Mouse (Mus musculus) liver, adult 2 months (tissue): ENCODE data around the gene Adarb1.

Source experiments
- CTCF ChIP-seq: fragments of 200-500 bp; IDR thresholded peaks from 2 replicates; pipeline ENCODE4 v1.5.1; 2011; ENCODE audit warnings: low read depth, low read length, control low read depth
- POLR2A ChIP-seq: fragments of 200-500 bp; IDR thresholded peaks from 2 replicates; pipeline ENCODE4 v1.6.1; 2011; ENCODE audit warnings: low read length, control low read depth; ENCODE audit not compliant: insufficient read depth; ENCODE audit errors: extremely low read depth

- no peak for TF ChIP-seq CTCF
- TF ChIP-seq POLR2A: no peak
These were observed 144.9 kb downstream of the Adarb1 start for GRCm38 (mm10) chr10:77272980-77273730.
